Mouse (Mus musculus): Measurements from ENCODE around the gene Olfr1427. TPM values are rescaled to one million over a fixed set of nuclear protein-coding genes. Genes with fewer than 3 reads are reported as not detected.
A peak's percentile ranks its signal among the peaks of the same experiment; 100 is the strongest.
"Not testable (repeated sequence)": the region's sequence is repeated elsewhere in the genome, so short reads cannot be mapped to it uniquely, and the experiment has no call there.

The Olfr1427 gene
- not detected for total RNA-seq (2021)
- long read RNA-seq, experiment 1 = 0 reads
- long read RNA-seq, experiment 2 = 0 reads

DNA sequence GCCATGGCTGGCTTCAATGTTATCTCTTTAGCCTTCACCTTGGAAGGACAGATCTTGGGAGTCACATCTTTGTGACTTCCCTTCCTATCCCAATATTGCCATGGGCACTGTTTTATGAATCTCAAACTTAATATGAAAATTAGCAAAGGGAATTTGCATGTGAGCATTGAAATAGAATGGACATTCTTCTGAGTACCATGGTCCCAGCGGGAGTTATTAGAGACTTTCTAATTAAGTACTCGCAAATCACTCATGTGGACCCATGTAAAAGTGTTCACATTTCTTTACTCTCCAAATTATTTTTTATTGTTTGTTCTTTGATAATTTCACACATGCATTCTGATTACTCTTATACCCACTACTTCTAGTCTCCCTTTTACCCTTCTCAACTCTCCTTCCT, at the start of gene Olfr1427:
Olfr1427 (minus strand) TSS at position 101 of the 400 bp plus-strand sequence.
- DNase-seq (ENCODE audit: low spot score in 2 of 2) = no peak

DNA sequence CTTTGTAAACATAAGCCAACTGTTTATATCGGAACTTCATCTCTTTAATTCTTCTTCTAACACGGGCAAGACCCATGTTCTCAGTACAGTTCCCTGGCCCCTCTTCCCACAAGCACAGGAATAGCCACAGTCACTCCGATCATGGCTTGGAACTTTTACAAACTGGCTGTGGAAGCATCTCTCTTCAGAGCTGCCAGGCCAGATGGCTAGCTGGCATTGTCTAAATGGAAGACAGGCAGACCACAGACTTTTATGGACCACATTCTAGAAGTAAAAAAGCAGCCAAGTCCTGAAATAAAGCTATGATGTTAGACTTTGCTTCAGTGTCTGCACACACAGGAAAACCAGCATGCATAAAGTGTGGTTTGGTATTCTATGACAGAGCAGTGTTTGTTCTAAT, 42.3 kb upstream of the Olfr1427 start:
- DNase-seq (ENCODE audit: low spot score in 2 of 2) = no peak

DNA sequence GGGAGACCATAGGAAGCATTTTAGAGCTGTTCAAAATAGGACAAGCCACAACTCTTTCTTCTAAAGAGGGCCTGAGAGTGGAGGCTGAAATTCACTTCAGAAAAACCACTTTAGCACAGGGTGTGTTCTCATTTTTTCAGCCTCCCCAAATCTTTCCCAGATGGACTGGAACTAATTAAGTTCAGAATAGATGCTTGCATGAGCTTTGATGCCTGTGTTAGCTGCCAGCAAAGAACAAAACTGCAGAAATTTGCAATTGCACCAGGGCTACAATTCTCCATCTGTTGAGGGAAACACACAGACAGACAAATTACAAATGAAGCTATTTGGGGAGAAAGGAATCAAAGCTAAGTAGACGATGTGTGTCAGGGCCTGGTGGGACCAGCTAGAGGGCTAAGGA, 40.2 kb upstream of the Olfr1427 start:
- no peak for DNase-seq (ENCODE audit: low spot score in 2 of 2)

DNA sequence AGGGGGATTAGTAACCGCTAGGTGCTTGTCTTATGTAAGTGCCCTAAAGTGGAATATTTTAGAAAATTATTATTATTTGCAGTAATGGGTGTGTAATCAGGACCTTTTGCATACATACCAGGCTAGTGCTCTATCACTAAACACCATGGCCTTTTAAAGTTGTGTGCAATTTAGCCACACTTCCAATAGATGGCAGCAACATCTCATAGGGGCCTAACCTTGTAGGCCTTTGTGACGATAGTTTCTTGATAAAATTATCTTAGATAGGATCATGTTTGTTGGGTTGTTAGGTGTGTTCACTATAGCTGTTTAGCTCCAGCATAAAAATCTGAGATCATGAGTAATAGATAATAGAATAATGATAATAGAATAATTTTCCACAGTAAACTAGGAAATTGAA, 31.2 kb upstream of the Olfr1427 start:
- DNase-seq (ENCODE audit: low spot score in 2 of 2) = peak in 1 of 2 experiments; percentile 15

- no peak for DNase-seq (ENCODE audit: low spot score in 2 of 2)
Observed at GRCm38 (mm10) chr19:12123103-12123502, 20.0 kb upstream of the Olfr1427 start, which contains the start of gene Olfr76. TSS of gene Olfr76 (minus strand) at chr19:12123203.

- DNase-seq (ENCODE audit: low spot score in 2 of 2) = no peak
Observed at GRCm38 (mm10) chr19:12116464-12116863, 13.3 kb upstream of the Olfr1427 start.

- DNase-seq (ENCODE audit: low spot score in 2 of 2) = no peak
Observed at GRCm38 (mm10) chr19:12115797-12116196, 12.7 kb upstream of the Olfr1427 start, which contains the start of gene Olfr1428. TSS of gene Olfr1428 (minus strand) at chr19:12115897.

DNA sequence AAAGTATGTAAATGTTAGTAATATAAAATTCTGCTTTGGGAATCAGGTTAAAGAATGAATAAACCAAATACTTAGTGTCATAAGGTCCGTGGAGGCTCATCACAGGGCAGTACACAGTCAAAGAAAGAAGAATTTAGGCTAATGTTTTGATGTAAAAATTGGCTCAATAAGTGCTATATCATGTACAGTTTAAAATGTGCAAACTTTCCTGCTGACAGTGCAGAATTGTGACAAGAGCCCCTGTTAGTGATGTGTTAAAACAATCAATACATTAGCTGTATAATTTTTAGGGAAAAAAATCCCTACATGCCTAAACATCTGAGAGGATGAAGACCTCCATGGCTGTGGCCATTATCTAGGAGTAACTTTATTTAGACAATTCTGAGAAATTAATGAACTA, 10.7 kb upstream of the Olfr1427 start:
- no peak for DNase-seq (ENCODE audit: low spot score in 2 of 2)

GRCm38 (mm10) chr19:12104541-12104940, 1.4 kb upstream of the Olfr1427 start:
- DNase-seq (ENCODE audit: low spot score in 2 of 2) = no peak

- DNase-seq (ENCODE audit: low spot score in 2 of 2) = no peak
Observed at GRCm38 (mm10) chr19:12091913-12092312, 11.2 kb downstream of the Olfr1427 start, which contains the start of gene Olfr1426. TSS of gene Olfr1426 (minus strand) at chr19:12092013.

GRCm38 (mm10) chr19:12077631-12078030, 25.5 kb downstream of the Olfr1427 start, which contains the start of gene Olfr1425:
TSS of gene Olfr1425 (minus strand) at chr19:12077731.
- not testable (repeated sequence) for DNase-seq (ENCODE audit: low spot score in 2 of 2)

DNA sequence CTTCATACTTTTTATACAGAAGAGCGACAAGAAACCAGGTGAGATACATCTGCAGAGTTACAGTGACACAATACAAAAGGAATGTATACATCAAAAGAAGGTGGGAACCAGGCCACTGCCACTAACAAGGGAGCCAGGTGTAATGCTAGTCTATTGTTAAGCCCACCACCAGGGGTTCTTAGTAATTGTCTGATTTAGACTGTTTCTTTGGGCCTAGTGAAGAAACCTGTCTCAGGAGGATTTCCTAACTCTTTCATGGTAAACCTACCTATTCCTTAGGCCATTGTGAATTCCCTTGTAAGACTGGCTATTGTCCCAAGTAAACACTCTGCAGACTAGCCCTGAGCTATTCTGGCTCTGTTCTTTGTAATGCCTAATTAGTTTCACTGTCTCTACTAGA, 33.6 kb downstream of the Olfr1427 start:
- not testable (repeated sequence) for DNase-seq (ENCODE audit: low spot score in 2 of 2)

DNA sequence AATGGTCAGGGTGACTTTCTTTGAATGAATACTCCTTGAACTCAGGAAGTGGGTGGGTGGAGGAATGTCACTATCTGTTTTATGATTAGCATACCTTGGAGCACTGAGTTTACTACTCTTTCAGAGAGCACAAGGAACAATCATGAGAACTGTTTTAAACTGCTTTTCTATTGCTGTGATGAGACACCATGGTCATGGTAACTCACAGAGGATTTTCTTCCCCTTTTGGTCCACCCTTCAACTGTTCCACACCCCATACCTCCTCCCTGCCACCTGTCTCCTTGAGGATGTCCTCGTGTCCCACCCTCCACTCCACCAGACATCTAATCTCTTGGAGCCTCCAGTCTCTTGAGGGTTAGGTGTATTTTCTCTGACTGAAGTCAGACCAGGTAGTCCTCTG, 35.3 kb downstream of the Olfr1427 start:
- DNase-seq (ENCODE audit: low spot score in 2 of 2) = not testable (repeated sequence)

DNA sequence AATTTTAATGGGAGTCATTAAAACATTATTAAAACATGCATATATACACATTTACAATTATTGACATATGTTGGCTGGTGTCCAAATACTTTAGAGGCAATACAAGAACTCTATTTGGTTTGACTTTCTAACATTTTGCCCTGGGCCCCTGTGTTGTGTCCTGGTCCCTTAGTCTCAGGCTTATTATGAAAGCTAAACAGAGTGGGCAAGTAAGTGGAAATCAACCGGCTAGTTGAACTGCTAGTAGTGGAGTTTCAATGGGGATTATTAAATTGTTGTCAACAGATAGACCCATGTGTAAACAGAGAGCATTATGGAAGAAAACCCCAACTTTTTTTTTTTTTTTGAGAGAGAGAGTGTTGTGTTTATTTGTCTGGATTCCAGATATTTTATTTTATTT, 40.6 kb downstream of the Olfr1427 start, which contains the start of gene Olfr1424:
Olfr1424 (minus strand) TSS at position 101 of the 400 bp plus-strand sequence.
- not testable (repeated sequence) for DNase-seq (ENCODE audit: low spot score in 2 of 2)

Other genes starting within 250 kb of the Olfr1427 start
- not detected for gene Olfr1418, start 242.3 kb downstream of the Olfr1427 start, total RNA-seq (2021)
- not detected for gene Olfr1419, start 228.2 kb downstream of the Olfr1427 start, total RNA-seq (2021)
- gene Olfr1420, start 216.8 kb downstream of the Olfr1427 start, total RNA-seq (2021) = not detected
- 10 to 100 TPM; 28.0 to 28.5 TPM for gene Patl1, start 190.9 kb downstream of the Olfr1427 start, total RNA-seq (2021)
- 10 to 100 TPM; 61.3 to 90.1 TPM for gene Osbp, start 137.4 kb downstream of the Olfr1427 start, total RNA-seq (2021)
- not detected for gene Olfr1423, start 62.0 kb downstream of the Olfr1427 start, total RNA-seq (2021)
- not detected for gene Olfr1424, start 40.7 kb downstream of the Olfr1427 start, total RNA-seq (2021)
- gene Olfr1425, start 25.6 kb downstream of the Olfr1427 start, total RNA-seq (2021) = not detected
- gene Olfr1426, start 11.3 kb downstream of the Olfr1427 start, total RNA-seq (2021) = not detected
- not detected for gene Olfr1428, start 12.6 kb upstream of the Olfr1427 start, total RNA-seq (2021)
- not detected for gene Olfr76, start 19.9 kb upstream of the Olfr1427 start, total RNA-seq (2021)
- gene Olfr1555-ps1, start 66.8 kb upstream of the Olfr1427 start, total RNA-seq (2021) = not detected
- not detected for gene Olfr1431, start 97.3 kb upstream of the Olfr1427 start, total RNA-seq (2021)
- gene Olfr1432, start 129.3 kb upstream of the Olfr1427 start, total RNA-seq (2021) = not detected
- not detected for gene Olfr262, start 138.3 kb upstream of the Olfr1427 start, total RNA-seq (2021)
- gene Olfr235, start 157.7 kb upstream of the Olfr1427 start, total RNA-seq (2021) = not detected
- gene Olfr1434, start 176.5 kb upstream of the Olfr1427 start, total RNA-seq (2021) = not detected
- not detected for gene Olfr1436, start 195.8 kb upstream of the Olfr1427 start, total RNA-seq (2021)
- gene Olfr1437, start 221.8 kb upstream of the Olfr1427 start, total RNA-seq (2021) = not detected
- not detected for gene Olfr1438-ps1, start 232.6 kb upstream of the Olfr1427 start, total RNA-seq (2021)

All from adrenal gland, adult 18-20 months (tissue).